Mouse (Mus musculus): ENCODE data around the gene Slc38a8.

The Slc38a8 gene

DNA sequence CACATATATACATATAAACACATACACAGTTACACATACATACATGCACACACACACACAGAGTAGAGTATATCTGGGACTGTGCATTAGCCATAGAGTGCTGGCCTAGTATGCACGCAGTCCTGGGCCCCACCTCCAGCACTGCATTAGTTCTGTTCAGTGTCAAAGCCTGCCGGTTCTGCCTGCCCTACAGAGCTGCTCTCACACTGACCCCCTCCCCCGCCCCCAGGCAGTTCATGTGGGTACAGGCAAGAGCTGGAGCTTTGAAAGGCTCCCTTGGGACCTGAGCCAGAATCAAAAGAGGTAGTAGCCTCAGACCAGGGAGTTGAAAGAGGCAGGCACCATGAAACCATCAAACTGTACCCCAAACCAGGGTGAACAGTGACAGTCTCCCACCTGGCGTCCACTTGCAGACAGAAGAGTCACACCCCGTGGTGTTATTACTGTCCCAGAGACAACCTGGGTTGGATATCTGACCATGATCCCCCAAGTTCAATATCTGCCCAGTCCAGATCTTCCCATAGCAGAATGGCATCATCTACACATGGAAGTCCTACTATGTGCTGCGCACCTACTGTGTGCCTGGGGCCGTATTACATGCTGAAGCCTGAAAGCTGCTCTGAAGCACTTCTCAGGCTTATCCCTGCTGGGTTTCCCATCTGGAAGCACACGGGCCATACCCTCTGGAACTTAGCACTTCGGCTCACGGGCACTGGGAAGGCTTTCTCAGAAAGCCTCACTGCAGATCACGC, 17.2 kb downstream of the Slc38a8 start:
- DNase-seq (ENCODE audit: low read depth, low spot score): no peak

DNA sequence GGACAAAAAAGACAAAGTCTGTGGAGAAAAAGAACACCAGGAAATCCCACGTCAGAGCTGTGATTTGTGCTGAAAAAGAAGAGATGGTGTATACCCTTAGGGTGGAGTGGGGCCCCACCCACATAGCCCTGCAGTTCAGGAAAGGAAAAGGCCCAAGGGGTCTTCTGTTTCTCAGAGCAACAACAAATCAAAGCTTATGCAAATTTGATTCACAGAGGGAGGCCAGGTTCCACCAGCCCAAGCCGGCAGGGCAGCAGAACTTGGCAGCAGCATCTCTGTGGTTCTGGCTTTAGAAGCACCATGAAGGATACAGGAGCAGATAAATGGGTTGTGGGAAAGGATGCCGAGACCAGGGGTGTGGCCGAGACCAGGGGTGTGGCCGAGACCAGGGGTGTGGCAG, 22.8 kb downstream of the Slc38a8 start:
- DNase-seq (ENCODE audit: low read depth, low spot score): no peak

DNA sequence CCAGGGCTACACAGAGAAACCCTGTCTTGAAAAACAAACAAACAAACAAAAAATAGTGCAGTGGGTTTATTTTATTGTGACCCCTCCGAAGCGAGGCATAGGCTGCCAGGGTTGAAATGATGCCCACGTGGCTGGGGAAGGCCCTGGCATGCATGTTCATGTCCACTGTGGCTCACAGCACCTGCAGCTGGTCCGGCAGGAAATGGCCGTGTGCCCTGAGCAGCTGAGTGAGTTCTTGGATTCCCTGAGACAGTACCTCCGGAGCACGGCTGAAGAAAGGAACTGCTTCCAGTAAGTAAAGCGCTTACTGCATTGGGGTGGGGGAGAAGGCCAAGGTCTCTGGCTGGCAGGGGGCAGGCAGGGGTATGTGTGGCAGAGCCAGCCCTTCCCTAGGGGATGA, 33.4 kb downstream of the Slc38a8 start:
- no peak for DNase-seq (ENCODE audit: low read depth, low spot score)

GRCm38 (mm10) chr8:119466794-119467193, 34.7 kb downstream of the Slc38a8 start:
- no peak for DNase-seq (ENCODE audit: low read depth, low spot score)

DNA sequence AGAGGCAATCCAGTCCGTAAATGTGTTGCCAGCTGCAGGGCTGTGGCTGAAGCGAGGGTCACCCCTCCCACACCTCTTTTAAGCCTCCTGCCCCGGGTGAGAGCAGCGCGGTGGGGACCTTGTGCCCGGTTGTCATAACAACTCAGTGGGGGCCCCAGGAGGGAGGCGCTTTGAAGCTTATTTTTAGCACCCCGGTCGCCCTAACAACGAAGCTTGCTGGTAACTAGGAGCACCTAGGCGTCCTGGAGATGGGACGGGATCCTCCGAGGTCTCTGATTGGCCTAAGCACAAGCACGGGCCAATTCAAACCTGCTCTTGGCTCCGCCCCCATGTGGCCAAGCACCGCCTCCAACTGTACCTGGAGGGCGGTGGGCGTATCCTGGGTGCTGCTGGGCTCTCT, 35.4 kb downstream of the Slc38a8 start:
- peak; percentile 87 for DNase-seq (ENCODE audit: low read depth, low spot score)

DNA sequence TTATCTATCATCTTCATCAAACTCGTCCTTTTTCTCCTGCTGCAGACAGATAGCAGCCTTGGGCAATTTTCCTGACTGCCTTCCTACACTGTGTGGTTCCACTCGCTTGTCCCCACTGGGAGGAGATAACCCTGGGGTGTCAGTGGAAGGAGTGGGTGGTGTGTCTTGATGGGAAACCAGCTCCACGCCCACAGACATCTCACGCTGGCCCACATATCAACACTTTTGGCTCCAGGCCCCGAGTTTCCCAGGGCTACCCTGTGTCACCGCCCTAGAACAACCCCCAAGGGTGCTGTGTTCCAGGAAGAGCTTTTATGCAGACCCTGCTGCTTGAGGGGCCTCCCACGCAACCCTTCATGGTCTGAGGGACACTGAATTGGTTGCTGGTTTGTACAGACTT, 37.8 kb downstream of the Slc38a8 start:
- DNase-seq (ENCODE audit: low read depth, low spot score): no peak

DNA sequence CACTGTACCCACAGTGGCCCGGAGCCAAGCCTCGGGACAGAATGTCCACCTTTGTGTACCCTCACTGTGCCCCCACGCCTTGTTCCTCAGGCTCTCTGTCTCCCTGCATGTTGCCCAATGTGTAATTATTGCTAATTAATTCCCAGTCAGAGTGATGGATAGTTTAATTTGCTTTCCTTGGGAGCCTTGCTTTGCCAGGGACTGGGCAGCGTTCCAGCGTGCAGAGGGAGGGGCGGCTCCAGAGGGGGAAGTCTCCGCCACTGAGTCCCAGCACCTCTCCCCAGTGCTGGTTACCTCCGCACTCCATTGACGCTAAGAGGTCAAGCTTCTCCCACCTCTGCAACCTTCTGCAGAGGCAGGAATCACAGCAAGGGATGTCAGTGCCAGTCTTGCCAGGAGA, 40.1 kb downstream of the Slc38a8 start:
- no peak for DNase-seq (ENCODE audit: low read depth, low spot score)

DNA sequence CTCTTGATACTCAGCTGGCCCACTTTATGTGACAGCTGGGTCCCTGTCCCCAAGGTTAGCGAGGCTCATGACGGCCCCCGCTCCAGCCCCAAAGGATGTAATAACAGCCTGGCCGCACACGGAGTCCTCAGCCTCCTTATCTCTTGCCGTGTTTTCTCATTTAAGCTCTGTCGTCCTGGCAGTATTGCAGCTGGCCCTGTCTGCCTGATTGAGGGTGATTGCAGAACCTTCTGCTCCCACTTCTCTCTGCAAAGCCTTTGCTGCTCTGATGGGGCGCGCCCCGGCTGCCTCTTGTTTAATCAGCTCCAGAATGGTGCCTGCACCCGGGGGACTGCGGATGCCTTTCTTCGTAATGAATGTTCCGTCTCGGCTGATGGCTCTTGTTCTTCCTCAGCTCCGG, 41.8 kb downstream of the Slc38a8 start:
- no peak for DNase-seq (ENCODE audit: low read depth, low spot score)

- DNase-seq (ENCODE audit: low read depth, low spot score): no peak
Observed at GRCm38 (mm10) chr8:119456045-119456444, 45.5 kb downstream of the Slc38a8 start.

GRCm38 (mm10) chr8:119452919-119453318, 48.6 kb downstream of the Slc38a8 start:
- no peak for DNase-seq (ENCODE audit: low read depth, low spot score)

DNA sequence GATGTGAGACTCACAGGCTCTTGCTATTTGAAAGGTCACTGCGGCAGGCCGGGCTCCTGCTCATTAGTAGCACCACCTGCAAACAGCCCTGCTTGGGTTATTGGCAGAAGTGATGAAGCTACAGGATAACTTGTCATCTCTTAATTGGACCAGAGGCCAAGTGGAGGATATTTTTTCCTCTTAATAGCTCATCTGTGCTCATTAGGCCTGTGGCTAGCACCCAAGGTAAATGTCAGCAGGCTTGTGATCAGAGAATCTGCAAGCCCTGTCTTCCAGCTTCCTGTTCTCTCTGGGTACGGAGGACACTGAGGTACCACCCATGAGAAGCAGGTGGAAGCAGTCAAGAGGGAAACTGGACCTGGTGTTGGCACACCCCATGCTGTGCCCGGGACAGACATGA, 50.4 kb downstream of the Slc38a8 start:
- no peak for DNase-seq (ENCODE audit: low read depth, low spot score)

DNA sequence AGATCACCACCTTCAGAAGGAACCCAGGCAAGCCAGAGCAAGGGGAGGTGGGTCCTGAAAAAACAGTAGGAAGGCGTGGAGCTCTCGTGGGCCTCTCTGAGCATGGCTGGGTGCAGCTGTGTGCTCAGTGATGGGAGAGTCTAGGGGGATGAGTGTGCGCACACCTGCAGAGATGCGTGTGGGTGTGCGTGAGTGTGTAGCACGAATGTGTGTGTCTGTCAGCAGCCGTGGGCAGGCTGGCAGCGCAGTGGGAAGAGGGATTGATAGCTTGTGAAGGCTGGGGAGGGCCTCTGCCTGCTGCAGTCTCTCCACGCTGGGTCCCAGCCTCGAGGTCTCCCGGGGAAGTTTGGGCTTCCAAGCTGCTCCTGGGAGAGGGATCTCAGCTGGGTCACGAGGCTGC, 51.9 kb downstream of the Slc38a8 start:
- no peak for DNase-seq (ENCODE audit: low read depth, low spot score)

DNA sequence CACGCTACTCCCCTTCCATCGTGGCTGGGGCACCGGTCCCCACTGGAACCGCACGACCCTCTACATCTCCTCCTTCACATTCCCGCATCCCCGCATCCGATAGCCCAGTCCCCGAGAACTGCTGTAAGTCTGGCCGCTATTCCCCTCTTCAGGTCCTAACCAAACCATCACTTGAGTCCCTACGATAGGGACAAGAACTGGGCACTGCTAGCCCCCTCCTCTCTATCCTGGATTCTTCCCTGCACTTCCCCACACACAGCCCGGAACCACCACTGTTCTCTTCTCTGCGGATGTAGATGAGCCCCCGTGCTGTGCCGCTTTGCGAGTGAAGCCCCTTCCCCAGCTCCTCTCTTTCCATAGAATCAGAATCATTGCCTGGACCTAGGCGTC, 53.7 kb downstream of the Slc38a8 start:
- DNase-seq (ENCODE audit: low read depth, low spot score): no peak

GRCm38 (mm10) chr8:119446990-119447780, 54.3 kb downstream of the Slc38a8 start:
- no peak for DNase-seq (ENCODE audit: low read depth, low spot score)

- peak; percentile 88 for DNase-seq (ENCODE audit: low read depth, low spot score)
Observed at GRCm38 (mm10) chr8:119446211-119446989, 55.1 kb downstream of the Slc38a8 start, which contains the start of gene Necab2. TSS of gene Necab2 (plus strand) at chr8:119446719.

GRCm38 (mm10) chr8:119442970-119443369, 58.5 kb downstream of the Slc38a8 start:
- DNase-seq (ENCODE audit: low read depth, low spot score): no peak

DNA sequence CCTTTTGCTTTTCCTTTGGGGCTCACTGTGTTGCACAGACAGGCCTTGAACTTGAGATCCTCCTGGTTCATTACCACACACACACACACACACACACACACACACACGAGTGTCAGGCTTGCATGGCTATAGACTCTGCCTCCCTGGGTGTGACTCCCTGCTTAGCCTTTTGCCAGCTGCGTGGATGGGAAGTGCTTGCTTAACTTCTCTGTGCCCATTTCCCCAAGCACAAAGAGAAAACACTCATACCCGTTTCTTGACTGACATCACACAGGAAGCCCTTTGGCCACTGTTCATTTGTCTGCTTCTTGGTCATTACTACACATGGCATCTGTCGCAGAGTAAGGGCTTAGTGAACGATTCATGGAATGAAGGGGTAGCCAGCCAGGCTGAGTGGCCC, 59.5 kb downstream of the Slc38a8 start:
- no peak for DNase-seq (ENCODE audit: low read depth, low spot score)

GRCm38 (mm10) chr8:119440952-119441270, 60.6 kb downstream of the Slc38a8 start:
- no peak for DNase-seq (ENCODE audit: low read depth, low spot score)

GRCm38 (mm10) chr8:119440250-119440951, 61.1 kb downstream of the Slc38a8 start:
- peak; percentile 65 for DNase-seq (ENCODE audit: low read depth, low spot score)

DNA sequence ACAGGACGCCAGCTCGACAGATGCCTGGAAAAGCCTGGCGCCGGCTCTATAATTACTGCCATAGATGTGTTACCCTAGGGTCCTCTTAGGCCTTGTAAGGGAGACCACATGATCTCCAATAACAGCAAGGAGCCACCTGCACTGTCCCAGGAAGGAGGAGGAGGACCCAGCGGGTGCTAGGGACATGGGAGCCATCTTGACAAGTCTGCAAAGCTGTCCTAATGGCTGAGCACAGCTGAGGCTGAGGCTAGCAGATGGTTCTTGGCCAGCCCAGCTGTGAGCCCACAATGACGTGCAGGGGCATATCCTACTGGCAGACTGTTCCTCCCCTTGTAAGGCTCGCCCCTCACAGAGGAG, 61.6 kb downstream of the Slc38a8 start:
- DNase-seq (ENCODE audit: low read depth, low spot score): no peak

DNA sequence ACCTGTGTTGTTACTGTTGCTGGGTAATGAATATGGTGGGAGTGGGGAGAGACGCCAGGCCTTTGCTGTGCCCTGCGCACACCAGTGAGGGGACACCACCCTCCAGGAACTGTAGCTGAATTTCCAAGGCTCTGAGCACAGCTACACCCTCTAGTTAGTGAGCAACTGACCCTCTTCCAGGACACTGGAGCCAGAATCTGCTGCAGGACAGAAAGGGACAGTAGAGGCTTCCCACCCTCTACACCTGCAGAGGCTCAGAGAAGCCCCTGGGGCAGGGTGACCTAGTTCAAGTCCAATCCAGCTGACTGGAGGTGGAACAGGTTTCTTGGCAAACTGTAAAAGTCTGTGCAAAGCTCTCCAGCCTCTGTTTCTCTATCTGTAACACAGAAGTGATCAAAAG, 62.1 kb downstream of the Slc38a8 start:
- DNase-seq (ENCODE audit: low read depth, low spot score): no peak

- no peak for DNase-seq (ENCODE audit: low read depth, low spot score)
Observed at GRCm38 (mm10) chr8:119438876-119439275, 62.6 kb downstream of the Slc38a8 start.

Data from WW6 (cell line).